Mouse (Mus musculus): Measurements from ENCODE around the gene Ttf1. TPM values are rescaled to one million over a fixed set of nuclear protein-coding genes. Genes with fewer than 3 reads are reported as not detected.
"Not testable (repeated sequence)": the region's sequence is repeated elsewhere in the genome, so short reads cannot be mapped to it uniquely, and the experiment has no call there.

The Ttf1 gene
- total RNA-seq, 2 experiments from 2014 or later = 4.8 to 5.0 TPM

DNA sequence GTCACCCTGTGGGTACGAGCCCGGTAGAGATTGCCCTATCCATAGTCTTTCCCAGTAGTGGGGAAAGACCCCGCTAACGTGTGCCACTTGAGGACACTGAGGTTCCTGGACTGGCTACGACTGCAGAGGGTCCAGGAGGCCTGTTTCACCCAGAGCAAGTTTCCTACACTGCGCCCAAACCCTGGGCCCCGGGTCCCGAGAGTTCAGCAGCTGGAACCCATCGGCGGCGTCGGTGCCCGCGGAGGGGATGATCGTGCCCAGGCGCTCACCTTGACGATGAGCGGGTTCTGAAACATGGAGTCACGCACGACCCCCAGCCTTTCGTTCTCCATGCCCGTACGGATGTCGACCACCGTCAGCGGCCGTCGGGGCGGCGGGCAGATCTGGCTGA, 5.5 kb upstream of the Ttf1 start:
- DNase-seq (ENCODE audit: low spot score) = no peak

DNA sequence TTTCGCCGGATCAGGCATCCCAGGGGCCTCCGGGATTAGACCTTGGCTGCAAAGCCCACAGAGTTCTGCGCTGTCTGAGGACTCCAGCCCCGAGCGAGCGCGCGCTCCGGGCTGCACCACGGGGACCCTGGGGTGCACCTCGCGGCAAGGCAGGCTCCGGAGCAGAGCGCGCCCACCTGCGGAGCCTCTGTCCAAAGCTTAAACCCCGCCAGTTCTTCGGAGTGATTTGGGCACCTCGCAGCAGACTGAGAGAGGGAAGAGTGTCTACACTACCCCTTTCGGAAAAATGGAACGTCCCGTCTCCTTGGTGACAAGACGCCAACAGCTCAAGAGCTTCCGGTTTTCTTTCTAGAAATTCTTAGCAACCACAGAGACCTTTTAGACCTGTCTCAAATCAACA, 5.1 kb upstream of the Ttf1 start, which contains the start of gene Cfap77:
Gene Cfap77 (minus strand): TSS at position 76 of the 400 bp plus-strand sequence.
- DNase-seq (ENCODE audit: low spot score) = peak; percentile 47

DNA sequence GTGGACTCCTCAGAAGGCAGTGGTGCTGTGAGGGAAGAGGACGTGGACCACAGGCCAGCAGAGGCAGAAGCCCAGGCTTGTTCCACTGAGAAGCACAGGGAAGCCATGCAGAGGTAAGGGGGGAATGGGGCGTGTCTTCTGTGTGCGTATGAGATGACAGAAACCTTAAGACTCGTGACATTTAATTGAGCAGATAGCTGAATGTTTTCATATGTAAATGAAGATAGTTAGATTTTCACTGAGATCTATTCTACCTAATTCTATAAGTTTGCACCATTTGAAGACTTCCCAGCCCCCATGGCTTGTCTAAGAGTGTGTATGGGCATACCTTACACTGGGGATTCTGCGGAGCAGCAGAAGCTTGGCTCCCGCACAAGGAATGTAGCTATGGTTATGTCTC, 5.7 kb downstream of the Ttf1 start:
- DNase-seq (ENCODE audit: low spot score) = no peak

DNA sequence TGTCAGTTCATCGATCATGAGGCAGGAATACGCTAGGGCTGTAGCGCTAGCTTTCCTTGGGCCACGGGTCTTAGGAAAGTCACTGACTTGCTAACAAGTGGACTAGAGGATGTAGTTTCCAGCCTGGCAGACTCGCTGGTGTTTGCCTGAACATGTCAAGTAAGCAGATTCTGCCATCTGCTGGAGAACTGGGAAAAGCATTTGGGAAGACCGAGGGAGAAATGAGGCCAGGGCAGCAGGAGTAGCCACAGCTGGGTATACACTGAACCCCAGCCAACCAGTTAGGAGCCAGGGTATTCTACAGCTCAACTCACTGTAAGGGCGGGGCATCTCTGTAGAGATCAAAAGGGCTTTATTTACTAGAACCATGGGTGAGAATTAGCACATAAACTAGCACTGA, 6.3 kb downstream of the Ttf1 start:
- no peak for DNase-seq (ENCODE audit: low spot score)

DNA sequence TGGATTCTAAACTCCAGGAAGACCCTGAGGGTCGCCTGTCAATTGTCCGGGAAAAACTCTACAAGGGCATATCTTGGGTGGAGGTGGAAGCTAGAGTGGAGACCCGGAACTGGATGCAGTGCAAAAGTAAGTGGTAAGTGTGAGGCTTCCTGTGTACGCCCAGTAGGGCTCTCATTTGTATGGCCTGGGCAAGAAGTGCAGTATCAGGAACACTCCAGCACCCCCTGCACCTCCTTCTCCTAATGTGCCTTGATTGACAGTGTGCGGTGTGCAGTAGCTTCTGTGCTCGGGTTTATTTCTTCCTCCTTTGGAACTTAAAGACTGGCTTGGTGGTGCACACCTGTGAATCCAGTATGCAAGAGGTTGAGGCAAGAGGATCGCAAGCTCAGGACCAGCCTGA, 14.6 kb downstream of the Ttf1 start:
- no peak for DNase-seq (ENCODE audit: low spot score)

DNA sequence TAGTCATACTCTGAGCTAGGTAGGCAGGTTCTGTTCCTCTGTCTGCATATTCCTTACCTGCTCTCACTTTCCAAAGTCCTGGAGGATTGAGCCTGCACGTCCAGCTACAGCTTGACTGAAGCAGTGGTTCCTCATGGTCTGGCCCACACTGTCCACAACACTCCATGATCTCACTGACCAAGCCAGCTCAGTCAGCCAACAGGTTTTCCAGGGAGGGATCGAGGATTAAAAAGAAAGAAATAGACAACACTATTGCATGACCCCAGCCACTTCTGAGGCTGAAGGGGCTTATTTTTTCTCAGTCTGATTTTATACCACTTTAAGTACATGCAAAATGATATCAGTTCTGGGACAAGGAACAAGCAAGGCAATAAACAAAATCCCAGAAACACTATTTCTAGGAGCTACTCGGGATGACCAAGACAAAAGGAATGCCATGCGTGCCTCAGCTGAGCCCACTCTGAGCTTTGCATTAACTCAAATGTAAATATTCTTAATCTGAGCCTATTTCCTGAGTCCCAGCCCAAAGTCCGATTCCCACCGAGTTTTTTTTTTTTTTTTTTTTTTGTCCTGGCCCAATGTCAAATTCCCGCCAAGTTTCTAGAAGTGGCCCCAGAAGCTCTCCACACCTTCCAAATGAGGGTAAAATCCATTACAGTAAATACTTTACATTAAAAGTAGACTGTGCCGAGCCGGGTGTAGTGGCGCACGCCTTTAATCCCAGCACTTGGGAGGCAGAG, 15.4 kb downstream of the Ttf1 start:
- no peak for DNase-seq (ENCODE audit: low spot score)

DNA sequence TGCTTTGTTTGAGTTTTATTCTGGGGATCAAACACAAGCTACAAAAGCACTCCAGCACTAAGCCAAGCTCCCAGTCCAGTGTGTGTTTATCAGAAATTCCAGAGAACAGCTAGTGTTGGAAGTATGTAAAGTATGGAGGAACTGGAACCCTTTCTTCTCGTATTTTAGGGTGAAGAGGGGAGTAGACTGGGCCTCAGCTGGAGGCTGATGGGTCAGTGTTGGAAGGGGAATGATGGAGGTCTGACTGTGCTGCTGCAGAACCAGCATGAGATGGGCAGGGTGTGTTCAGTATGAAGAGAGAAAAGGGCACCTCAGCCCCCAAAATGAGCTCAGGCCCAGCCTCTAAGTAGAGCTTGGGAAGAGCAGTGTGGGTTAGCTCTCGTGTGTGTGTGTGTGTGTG, 16.2 kb downstream of the Ttf1 start:
- no peak for DNase-seq (ENCODE audit: low spot score)

DNA sequence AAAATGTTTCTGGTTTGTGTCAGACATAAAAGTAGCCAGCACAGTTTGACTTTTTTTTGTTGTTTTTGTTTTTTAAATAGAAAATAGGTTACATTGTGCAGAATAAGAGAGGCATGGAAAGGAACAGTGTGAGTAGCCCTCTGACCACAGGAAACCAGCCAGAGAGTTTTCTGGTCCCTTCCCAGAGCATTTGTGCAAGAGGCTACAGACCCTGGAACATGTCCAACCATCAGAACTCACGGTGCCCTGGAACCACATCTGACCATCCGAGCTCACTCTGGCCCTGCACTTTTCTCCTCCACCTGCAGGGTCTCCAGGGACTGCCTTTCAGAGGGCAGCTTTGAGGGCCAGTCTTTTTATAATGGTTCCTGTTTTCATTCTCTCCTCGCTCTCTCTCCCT, 21.9 kb downstream of the Ttf1 start:
- peak; percentile 13 for DNase-seq (ENCODE audit: low spot score)

DNA sequence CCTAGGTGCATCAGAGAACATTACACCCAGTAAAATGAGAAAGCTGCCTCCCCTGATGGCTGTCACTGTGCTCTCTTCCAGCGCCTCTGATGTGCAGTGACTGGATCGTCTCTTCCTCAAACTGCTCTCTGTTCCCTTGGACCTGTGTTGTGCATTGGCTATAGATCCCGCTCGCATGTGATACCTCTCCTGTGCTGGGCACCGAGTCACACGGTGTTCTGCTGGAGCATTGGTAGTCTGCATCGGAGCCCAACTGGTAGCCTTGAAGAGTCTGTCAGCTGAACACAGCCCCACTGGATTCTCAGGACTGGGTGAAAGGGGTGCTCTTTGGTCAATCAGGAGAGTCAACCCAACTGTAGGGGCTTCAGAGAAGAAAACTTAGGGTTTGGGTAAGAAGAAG, 26.0 kb downstream of the Ttf1 start:
- no peak for DNase-seq (ENCODE audit: low spot score)

DNA sequence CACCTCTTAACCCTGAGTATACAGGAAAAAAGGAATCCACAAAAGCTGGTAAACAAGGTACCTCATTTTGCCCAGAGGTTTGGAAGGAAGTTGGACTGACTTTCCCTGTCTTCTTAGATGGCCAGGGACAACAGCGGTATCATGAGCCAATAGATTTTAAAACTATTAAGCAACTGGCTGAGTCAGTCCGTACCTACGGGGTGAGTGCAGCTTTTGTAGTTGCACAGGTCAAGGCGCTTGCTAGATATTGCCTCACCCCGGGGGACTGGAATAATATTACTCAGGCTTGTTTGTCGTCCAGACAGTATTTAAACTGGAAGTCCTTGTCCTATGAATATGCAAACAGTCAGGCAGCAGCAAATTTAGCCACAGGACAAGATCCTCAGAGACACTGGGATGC, 29.2 kb downstream of the Ttf1 start:
- DNase-seq (ENCODE audit: low spot score) = not testable (repeated sequence)

DNA sequence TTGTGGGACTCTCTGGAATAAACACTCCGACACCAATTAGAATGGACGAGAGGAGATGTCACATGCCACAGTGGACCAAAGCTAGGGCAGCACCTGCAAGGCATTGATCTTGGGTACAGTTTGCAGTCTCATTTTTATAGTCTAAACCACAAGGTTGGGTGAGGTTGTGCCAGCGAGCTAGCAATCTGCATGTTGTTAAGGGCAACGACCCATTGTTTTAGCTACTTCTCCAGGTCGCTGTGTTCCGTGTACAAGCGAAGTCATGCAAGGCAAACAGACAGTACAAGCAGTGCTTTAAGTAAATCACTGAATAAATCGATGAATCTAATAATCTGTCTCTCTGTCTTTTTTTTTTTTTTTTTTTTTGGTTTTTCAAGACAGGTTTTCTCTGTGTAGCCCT, 35.6 kb downstream of the Ttf1 start:
- DNase-seq (ENCODE audit: low spot score) = no peak

DNA sequence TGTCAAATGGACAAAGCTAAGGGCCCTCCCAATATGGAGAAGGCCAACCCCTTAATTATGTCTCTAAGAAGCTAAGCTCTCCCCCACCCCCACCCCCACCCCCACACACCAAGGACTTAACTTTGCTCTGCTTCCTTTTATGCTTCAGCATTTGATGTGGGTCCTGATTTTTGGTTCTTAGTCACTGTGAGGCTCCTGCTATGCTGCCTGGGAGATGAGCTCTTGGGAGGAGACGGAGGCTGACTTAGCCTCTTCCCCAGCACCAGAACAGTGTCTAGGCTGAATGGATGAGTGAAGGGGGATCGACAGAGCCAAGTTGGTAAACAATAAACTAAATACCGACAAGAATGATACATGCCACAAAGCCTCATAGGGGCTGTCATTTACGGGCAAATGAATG, 36.7 kb downstream of the Ttf1 start:
- DNase-seq (ENCODE audit: low spot score) = no peak

DNA sequence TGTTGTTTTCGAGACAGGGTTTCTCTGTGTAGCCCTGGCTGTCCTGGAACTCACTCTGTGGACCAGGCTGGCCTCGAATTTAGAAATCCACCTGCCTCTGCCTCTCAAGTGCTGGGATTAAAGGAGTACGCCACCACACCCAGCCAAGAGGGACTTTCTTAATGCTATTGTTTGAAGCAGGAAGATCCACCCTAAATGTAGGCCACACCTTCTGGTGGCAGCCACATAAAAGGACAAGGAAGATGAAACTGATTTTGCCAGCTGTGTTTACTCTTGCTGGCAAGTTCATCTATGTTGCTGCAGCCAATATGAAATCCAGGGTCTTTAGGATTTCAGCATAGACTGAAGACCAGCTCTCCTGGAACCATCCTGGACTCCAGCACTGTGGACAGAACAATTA, 37.4 kb downstream of the Ttf1 start:
- no peak for DNase-seq (ENCODE audit: low spot score)

DNA sequence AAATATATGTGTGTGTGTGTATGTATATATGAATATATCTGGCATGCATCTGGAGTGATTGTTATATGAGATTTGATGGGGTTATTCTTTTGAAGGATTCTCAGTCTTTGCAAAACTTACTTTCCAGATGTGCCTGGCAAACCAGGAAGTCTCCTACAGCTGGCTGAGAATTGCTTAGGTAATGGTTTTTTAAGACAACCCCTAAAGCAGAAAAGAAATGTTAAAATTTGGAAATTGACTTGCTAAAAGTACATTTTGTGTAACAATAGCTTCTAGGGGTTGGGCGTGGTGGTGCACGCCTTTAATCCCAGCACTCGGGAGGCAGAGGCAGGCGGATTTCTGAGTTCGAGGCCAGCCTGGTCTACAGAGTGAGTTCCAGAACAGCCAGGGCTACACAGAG, 37.9 kb downstream of the Ttf1 start:
- DNase-seq (ENCODE audit: low spot score) = not testable (repeated sequence)

DNA sequence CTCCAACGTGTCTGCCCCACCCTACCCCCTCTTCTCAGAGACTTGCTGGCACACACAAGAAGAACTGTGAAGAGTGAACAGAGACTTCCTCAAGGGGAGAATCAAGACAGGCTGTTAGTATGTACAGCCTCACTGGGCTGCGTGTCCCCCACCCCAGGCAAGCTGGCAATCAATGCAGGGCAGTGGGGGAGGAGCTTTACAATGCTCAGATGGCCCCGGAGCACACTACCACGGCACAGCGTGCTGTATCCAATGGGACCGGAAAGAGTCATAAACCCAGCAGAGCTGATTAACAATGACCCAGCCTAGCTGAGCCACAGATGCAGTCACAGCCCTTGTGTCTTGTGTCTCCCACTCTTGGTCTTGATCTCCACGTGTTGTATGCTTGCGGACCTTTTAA, 38.7 kb downstream of the Ttf1 start:
- no peak for DNase-seq (ENCODE audit: low spot score)

DNA sequence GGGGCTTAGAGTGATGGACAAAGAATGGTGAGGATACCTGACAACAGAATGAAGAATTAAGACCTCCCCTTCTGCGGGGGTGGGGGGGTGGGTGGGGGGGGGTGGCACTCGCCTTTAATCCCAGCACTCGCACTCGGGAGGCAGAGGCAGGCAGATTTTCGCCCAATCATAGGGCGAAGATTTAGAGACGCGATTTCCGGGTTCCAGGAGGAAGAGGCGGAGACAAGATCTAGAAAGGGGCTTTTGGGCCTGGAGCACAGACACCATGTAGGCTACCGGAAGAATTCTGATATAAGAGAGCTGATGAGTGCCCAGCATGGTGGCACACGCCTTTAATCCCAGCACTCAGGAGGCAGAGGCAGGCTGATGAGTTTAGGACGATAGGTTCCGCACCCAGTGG, 39.6 kb downstream of the Ttf1 start:
- no peak for DNase-seq (ENCODE audit: low spot score)

DNA sequence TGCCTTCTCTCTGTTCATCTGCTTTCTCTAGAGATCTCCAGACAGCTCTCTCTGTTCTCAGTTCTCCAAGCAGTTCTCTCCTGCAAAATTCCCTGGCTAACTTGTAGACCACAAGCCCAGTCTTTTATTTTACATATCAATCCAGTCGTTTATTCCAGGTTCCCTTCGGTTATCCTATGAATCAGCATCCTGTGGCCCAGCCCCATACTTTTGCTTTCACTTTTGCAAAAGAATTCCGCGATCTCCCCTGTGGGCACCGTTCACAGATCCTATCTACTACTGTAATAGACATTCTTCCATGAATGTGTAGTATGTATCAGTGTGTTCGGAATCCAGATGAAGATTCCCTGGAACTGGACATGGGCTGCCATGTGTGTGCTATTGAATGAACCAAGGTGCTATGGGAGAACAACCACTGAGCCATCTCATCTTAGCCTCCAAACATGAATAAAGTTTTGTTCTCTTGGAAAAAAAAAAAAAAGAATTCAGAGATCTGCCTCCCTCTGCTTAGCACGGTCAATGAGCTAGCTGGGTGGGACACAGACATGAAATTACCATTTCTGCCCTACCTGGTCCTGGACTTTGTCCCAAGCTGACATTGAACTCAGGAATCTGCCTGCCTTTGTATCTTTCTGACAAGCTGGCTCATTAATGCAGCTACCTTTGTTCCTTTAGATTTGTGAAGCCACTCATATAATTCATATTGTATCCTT, 40.9 kb downstream of the Ttf1 start:
- peak; percentile 10 for DNase-seq (ENCODE audit: low spot score)

DNA sequence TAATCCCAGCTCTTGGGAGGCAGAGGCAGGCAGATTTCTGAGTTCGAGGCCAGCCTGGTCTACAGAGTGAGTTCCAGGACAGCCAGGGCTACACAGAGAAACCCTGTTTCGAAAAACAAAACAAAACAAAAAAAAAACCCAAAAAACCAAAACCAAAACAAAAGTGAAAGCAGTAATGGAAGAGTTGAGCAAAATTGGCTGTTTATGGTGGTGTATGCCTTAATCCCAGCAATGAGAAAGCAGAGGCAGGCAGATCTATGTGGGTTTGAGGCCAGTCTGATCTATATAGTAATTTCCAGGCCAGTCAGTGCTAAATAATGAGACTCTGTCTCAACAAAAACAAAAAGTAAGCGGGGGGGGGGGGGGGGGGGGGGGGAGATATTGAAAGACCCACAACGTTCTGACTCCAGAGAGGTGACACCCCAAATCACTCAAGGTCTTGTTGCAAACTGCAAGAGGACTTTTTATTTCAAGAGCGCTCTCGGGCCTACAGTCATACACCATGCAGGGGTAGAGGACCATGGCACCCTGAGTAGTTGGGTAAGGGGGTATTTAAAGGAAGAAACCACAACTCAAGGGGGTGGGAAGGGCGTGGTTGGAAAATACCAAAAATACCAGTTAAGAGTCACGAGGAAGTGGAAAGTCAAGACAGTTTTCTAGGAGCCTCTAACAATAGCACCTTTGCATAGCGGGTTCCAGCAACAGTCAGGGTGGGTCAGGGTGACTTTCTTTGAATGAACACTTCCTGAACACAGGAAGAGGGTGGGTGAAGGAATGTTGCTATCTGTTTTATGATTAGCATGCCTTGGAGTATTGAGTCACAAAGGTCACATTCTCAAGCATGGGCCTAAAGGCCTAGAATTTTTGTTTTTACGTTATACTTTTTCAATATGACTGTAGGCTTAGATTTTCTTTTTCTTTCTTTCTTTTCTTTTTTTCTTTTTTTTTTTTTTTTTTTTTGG, 42.6 kb downstream of the Ttf1 start:
- DNase-seq (ENCODE audit: low spot score) = not testable (repeated sequence)

DNA sequence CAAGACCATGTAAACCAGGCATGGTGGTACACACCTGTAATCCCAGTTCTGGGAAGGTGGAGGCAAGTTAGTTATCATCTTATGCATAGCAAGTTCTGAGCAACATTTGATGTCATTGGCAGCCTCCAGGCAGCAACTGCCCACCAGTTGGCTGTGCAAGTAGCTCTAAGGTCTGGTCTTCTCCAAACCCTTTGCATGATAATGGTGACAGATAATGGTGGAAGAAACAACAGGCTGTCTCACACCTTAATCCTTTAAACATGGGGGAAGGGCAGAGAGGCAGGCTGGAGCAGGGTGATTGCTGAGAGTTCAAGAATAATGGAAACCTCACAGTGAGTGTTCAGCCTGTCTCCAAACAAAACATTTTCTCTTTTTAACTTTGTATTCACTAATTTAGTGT, 60.9 kb downstream of the Ttf1 start:
- no peak for DNase-seq (ENCODE audit: low spot score)

DNA sequence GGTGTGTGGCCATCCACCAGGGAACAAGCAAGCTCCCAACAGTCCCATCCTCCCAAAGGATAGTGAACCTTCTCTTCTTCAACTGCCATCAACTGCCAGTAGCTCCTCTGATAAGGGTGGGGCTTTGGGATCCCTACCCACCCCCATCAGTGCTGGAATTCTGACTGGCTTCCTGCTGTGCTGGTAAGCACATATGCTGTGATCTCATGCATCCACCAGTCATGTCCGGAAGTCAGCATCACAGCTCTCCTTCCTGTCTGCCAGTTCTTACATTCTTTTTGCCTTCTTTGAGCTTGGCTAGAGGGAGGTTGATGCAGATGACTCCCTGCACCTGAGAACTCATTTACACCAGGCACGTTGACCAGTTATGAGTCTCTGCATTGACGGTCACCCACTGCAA, 62.4 kb downstream of the Ttf1 start:
- no peak for DNase-seq (ENCODE audit: low spot score)

DNA sequence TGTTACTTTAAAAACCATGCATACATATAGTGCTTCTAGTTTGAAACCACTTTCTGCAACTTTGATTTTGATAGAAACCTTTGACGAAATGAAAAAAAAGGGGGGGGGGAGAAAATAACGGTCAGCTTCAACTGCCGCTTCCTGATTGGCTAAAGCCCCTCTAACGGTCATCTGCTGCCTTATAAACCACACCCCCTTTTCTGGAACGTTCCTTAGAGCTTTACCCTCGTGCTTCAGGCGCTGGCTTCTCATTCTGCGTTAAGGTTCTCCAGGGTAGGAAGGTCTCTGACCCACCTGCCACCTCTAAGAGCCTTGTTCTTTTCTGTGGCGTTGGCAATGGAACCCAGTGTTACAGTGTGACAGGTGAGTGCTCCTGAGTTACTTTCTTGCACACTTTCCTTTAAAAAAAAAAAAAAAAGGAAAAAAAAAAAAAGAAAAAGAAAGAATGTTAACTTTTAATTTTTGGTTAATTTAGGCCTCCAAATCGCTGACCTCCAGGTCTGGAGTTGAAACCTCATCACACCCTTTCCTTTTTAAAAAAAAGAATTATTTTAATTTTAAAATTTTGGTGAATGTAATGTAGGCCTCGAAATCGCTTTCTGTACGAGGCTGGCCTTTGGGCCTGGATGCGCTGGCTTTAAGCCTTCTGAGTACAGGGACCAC, 64.0 kb downstream of the Ttf1 start, which contains the start of gene Setx:
Gene Setx (plus strand): TSS at position 275 of the 663 bp plus-strand sequence.
- no peak for DNase-seq (ENCODE audit: low spot score)
